Mouse (Mus musculus) embryo, embryonic 11.5 days (tissue): ENCODE measurements around the gene Ceacam18.

Experiments used
- DNase-seq: peaks from one replicate; pipeline ENCODE4 v3.0.0-alpha.2; 2012; ENCODE audit warnings: low read depth, low spot score

Ceacam18 gene

DNA sequence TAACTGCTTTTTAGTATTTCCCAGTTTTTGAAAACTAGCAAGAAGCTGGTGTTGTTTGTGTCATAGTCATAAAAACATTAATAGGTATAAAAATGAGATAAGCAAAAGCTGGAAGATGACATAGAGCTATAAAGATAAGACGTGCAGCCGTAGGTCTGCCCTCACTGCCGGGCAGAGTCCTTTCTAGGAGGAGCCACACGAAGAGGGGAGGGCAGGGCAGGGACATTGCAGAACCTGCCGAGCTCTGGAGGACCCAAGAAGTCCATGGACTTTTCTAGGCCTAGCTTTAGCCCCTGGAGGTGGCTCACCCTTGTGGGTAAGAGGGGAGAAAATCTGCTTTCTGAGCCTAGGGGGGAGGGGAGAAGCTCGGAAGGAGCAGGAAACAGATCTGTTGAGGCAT, at the start of gene Ceacam18:
Gene Ceacam18, plus strand, starts transcription at position 208 of the 400 bp plus-strand sequence.
- DNase-seq: no peak

DNA sequence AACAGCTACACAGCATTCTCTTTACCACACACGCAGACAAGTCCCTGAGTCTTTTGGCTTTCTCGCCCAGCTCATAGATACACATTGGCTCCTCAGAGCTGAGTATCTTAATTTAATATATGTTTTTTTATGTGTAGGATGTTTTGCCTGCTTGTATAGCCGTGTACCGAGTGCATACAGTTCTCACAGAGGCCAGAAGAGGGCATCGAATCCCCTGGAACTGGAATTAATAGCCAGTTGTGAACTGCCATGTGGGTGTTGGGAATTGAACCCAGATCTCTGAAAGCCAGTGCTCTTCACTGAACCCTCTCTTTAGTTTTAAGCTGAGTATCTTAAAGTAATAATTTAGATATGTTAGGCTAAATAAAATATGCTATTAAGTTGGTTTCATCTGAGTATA, 49.7 kb upstream of the Ceacam18 start:
- no peak for DNase-seq

DNA sequence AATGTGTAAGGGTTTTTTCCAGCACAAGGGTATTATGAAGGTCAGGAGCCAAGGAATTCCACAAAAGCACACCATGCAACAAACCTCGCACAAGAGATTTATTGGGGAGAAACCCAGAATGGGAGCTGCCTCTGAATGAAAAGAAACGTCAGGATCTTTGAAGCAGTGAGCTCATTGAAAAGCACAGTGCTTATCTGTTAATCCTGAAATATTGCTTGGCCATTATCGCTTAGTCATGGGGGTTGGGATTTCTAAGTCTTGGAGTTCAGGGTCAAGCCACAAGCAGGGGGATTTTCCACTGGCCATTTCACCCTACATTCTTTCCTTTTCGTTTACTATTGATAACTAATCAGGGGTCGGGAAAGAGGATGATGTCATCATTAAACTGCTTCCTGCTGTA, 32.6 kb upstream of the Ceacam18 start:
- DNase-seq: no peak

DNA sequence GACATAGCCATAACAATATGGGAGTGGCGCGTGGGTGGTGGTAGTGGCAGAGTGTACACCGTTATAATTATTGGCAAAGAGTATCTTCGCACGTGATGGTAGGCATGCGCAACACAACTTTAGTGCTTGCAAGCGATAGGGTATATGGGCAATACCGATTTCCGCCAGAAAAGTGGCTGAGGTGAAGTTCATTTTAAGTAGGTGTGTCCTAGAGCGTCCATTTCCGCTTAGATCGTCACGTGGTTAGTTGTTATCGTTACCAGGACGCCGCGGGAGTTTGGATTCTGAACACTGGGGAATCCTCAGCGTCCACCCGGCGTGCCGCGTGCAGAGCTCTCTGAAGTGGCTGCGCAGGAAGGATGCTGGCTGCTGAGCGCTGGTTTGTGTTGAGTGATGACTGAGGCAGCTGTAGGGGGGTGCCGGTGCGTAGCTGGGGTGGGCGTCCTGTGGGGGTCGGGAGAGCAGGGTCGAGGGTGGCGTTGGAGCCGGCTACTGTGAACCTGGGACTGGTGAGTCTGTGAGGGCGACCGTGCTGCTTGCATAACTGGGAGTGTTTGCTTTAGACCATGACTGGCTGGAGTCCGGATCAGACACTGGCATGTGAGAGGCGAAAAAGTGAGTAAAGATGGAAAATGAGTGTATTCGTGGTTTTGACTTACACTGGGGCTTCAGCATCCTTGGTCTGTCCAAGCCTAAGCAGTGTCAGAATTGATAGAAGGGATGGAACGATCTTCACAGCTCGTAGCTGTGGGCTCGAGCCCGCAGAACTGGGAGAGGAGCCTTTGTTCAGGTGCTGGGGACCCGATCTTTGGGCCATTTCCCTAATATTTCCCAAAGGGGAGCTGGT, 27.4 kb upstream of the Ceacam18 start, which contains the start of gene Zfp819:
Gene Zfp819, plus strand, starts transcription at position 274 of the 847 bp plus-strand sequence.
- DNase-seq: peak; percentile 54

DNA sequence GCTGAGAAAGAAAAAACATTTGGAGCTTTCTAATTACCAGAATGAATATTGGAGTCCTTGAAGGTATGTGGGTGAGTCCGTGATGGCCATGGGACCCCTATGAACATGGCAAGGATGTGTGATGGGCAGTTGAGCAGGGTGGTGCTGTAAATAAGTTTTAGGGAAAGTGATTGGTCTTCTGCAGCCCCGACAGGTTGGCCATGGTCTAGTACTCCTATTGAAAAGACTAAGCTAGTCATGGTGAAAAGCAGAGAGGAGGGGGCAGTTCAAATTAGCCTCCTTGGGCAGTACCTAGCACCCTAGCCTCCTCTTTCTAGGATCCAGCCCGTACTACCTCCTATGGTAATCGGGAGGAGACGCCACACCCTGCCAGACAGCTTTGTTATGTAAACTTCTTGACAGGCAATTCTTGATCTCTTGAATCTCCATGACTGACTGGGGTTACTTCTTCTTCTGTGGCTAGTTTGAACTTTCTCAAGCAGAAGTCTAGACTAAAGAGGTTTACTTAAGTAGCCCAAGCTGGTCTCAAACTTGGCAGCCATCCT, 26.7 kb upstream of the Ceacam18 start:
- DNase-seq: no peak

DNA sequence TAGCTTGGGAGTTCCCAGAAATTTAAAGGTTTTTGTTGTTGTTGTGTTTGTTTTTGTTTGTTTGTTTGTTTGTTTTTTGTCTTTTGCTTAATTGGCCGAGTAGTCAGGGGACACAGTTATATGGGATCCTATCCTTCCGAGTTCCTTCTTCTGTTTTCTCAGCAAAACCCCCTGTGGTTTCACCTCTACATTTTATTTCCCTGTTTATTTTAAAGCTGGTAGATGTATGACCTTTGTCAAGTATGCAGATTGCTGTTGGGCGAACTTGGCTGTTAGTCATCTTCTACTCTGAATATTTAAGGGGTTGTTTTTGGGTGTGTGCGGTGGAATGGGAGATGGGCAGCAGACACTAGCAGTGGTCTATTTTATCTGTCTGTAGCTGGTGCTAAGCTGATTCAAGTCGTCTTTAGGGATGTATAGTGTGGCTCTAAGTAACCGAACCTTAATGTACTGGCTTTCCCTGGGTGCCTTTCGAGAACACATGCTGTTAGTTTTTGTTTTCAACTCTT, 26.1 kb upstream of the Ceacam18 start:
- DNase-seq: no peak

DNA sequence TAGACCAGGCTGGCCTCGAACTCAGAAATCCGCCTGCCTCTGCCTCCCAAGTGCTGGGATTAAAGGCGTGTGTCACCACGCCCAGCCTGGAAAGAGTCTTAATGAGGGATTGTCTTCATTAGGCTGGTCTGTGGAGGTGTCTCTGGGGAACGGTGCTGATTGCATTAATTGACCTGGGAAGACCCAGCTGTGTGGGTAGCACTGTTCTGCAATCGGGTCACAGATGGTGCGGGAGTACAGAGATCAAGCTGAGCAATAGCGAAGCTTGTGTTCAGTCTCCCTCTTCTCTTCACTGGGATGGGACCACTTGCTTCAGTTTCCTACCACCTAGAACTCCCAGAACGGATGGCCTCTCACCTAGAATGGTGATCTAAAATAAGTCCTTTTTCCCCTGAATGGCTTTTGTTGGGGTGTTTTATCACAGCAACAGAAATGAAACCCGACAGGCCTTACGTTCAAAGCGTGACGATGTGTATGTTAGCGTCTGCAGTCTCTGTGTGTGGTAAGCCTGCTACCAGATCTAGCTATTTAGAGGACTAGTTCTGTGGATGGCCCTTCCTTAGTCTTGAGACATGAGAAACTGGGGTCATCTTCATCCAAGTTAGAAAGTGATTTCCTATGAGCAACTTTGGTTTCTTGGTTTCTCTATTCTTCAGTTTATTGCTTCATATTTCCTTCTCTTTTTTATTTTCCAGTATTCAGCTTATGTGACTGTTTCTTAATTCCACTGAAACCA, 20.5 kb upstream of the Ceacam18 start:
- DNase-seq: no peak

DNA sequence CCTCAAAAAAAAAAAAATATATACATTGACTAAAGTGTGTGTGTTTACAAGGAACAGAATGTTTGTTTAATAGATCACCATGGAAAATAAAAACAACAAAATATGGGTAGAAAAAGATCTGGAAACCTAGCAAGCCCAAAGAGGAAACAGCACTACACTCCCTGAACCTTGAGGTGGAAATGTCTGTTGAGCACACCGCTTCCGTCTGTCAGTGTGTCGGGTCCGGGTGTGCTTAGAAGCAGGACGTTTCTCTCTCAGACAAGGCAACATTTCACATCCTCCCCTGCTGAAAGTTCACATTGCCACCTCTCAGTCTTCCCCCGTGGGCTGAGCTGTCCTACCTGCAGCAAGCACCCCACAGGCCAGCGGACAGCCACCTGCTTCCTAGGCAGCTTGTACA, 11.6 kb upstream of the Ceacam18 start:
- DNase-seq: no peak

DNA sequence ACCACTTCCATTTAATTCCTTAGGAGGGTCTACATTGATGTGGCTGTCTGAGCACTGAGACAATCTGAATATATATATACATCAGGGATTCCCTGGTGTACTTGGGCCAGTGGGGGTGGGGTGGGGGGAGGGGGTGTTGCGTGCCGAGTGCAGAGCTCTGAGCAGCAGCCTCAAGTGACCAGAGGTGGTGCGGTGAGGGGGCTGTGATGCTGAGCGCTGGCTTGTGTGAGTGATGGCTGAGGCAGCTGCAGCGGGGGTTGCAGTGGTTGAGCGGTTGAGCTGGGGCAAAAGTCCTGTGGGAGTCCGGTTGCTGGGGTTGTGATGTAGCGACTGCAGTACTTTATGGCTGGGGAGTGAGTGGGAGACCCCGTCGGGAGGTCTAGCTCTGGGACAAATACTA, 10.7 kb upstream of the Ceacam18 start:
- no peak for DNase-seq

DNA sequence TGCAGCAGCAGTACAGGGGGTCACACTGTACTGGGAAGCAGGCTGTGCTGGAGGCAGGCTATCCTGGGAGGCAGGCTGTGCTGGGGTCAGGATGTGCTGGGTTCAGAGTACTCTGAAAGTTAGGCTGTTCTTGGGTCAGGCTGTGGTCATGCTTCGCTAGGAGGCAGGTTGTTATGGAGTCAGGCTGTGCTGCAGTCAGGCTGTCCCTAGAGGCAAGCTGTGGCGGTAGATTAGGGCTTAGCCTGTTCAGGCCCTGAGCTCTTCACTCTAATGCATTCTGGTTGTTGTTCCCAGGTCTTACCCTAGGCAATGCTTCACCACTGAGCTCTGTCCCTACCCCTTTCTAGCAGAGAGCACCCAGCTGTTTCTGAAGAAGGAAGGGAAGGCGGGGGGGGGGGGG, 9.4 kb upstream of the Ceacam18 start:
- DNase-seq: no peak

DNA sequence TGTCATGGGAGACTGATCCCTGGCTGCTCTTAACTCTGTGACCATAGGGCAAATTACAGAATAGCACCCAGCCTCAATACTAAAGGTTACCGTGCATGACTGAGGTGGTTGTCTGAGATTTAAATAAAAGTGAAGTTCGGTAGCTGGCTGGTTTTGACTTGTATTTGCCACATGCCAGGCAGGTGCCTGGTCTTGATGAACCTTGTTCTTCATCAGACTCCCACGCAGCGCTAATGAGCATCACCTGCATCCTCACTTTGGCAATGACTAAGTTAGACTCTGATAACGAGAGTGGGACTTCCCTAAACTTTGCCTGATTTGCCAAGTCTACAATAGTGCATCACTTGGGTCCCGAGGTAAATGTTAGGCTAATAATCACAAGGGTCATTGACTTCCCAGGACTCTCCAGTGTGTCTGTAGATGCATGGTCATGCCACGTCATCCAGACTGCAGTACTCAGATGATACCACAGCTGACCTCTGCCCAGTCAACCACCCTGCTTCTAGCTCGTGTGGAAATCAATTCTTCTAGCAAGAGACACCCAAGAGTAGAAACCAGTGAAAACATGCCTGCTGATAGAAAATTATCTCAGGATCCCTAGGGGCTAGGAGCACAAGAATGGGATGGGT, 8.6 kb upstream of the Ceacam18 start:
- no peak for DNase-seq

DNA sequence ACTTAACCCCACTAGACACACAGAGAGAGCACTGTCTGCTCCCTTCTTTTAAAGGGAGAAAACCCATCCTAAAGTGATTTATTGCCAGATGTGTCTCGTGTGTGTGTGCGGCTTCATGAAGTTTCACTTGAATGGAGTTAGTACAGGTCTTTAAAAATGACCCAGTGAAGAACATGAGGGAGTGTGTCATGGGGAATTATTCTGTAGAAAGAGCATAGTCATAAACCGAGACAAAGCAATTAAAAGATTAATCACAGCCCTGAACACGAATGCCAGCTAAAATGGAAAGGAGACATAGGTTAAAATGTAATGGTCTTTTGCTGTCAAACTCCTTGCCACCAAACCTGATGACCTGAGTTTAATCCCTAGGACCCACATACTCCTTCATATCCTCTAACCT, 567 bp upstream of the Ceacam18 start:
- no peak for DNase-seq

DNA sequence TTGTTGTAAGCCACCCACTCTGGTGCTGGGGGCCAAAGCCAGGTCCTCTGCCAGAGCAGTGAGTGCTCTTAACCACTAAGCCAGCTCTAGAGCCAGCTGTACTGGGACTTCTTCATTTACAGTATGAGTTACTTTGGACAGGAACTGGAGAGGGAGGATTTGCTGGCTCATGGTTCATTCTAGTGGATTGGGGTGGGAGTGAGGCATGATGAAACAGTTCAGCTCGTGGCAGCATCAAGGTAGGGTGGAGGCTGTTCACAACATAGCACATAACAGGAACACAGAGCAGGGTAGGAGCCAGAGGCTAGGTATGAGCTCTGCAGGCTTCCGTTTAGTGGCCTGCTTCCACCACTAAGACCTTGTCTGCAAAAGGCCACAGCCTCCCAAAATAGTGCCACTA, 1.7 kb downstream of the Ceacam18 start:
- DNase-seq: no peak

DNA sequence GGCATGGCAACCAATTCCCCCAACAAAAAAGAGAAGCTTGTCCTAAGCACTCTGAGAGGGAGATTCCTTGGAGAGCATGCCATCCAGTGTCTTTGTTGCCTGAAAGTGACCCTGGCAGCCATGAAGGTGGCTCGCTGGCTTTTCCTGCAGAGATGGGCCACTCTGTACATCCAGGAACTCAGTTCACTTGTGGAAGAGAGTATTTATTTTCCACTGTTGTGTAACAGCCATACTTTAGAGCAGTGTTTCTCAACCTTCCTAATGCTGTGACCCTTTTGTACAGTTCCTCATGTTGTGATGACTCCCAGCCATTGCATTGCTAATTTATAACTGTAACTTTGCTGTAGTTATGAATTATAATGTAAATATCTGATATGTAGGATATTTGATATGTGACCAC, 2.6 kb downstream of the Ceacam18 start:
- DNase-seq: no peak

DNA sequence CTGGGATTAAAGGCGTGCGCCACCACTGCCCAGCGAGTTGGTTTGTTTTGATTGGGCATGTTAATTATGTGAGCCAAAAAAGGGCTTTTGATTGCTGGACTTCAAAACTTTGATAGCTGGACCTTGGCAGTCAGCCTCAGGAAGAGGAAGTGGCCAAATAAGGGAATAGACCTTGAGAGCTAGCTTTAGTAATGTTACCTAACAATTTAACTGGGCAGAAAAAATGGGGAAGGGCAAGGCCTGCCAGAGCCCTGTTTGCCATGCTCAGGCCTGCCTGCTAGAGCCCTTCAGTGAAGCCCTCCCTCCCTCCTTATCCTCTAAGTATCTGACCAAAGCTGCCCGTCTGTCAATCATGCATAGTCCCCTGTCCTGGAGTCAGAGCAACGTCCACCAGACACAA, 8.1 kb downstream of the Ceacam18 start:
- no peak for DNase-seq

DNA sequence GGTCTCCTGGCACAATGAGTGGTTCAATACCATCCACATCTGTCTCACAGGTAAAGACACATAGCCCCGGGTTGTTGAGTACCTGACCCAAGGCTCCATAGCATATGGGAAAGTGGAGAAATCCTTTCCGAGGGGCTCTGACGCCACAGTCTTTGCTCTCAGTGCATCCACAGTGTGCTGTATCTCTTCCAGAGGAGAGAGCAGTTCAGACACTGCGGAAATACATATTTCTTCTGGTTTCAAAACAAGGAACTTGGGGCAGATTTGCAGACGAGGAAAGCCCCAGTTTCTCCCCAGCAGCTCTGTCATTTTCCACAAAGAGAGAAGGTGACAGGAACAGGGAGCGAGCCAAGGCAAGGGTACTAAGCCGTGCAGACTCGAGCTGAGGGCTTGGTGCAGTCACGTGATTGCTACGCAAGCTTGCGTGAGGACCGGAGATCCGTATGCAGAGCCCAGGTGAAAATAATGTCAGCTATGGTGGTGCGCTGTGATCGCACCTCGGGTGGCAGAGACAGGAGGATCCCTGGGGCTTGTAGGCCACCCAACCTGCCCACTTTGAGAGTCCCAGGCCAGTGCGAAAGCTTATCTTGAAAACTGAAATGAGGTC, 8.6 kb downstream of the Ceacam18 start:
- no peak for DNase-seq

DNA sequence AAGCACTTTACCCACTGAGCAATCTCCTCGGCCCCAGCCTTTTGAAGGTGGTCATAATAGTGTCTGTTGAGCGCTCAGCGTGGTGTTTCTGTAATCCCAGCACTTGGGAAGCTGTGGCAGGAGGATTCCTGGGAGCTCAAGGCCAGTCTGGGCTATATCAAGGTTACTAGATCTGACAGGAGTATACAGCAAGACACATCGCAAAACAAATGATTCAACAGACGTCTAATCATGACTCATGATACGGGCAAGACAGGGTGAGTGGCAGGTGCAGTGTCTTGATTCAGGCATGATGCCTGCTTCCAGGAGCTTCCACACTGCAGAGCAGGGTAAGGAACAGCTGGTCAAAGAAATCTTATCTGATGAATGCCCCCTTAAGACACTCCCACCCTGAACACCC, 18.2 kb downstream of the Ceacam18 start:
- no peak for DNase-seq

DNA sequence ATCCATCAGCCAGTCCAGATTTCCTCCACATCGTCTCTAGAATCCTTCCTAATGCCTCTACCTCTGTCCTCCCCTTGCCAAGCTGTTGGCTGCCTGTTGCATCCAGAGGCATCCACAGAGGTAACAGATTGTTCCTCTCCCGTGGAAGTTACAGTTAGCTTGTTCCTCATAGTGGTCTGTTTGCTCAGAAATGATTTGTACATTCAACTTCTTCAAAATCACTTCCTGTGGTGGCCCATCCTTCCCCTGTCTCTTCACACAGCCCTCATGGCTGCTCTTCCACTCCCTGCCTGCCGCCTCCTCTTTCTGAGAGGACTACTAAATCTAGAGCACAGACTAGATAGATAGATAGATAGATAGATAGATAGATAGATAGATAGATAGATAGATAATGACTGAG, 20.0 kb downstream of the Ceacam18 start:
- no peak for DNase-seq

DNA sequence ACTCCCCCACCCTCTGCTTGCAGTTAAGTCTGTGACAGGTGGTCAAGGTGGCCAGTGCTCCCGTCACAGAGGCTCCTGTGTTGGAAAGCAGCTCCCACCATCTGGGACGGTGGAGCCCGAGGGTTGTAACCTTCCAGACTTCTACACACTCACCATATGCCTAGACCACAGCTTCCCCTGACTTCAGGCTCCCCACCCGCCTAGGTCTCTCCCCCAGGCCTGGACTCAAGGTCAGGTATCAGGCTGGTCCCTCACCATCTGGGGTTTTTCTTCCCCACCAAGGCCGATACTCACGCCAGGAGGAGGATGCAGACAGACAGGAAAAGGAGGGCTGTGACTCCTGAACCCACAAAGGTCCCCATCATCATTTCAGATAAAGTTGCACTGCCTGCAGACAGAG, 21.7 kb downstream of the Ceacam18 start:
- DNase-seq: no peak

DNA sequence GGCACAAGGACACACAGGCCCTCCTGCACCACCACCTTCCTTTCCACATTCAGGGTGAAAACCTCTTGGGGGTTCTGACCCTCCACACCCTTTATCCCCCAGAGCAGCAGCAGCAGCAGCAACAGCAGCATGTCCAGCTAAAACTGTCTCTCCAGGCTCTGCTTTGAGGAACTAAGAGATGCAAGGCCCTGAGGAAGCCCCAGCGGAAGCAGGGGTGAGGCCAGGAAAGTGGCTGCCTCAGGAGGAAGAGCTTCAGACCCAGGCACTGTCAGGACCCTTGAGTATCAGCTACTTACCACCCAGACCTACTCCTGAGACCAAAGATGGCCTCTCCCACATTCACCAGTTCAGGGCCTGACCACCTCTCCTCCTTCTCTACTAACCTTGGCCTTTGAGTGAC, 25.5 kb downstream of the Ceacam18 start, which contains the start of gene Siglece:
Gene Siglece, minus strand, starts transcription at position 160 of the 400 bp plus-strand sequence.
- DNase-seq: no peak

DNA sequence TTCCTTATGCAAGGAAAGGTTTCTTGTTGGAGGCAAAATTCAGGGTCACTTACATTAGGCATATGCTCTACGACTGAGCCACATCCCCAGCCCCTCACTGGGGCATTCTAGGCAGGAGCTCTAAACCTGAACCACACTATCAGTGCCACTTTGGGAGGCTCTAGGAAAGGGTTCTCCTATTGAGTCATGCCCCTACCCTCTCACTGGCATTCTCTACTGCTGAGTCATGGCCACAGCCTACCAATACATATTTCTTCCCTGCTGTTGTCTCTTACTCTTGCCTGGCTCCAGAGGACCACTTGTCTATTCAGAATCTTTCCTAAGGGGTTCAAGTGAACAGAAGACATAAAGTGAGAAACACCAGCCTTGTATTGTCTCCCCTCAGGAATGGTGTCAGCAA, 28.3 kb downstream of the Ceacam18 start:
- no peak for DNase-seq
